Mouse (Mus musculus): ENCODE results near the gene Yipf2.
"Not testable (repeated sequence)": the region's sequence is repeated elsewhere in the genome, so short reads cannot be mapped to it uniquely, and the experiment has no call there.

Gene Yipf2

GRCm38 (mm10) chr9:21555198-21555742, 37.4 kb downstream of the Yipf2 start:
- no peak for DNase-seq

GRCm38 (mm10) chr9:21553607-21554273, 38.9 kb downstream of the Yipf2 start:
- no peak for DNase-seq

GRCm38 (mm10) chr9:21551049-21551448, 41.6 kb downstream of the Yipf2 start:
- DNase-seq: no peak

GRCm38 (mm10) chr9:21547075-21547941, 45.3 kb downstream of the Yipf2 start:
- peak; percentile 52 for DNase-seq

GRCm38 (mm10) chr9:21546789-21547074, 45.9 kb downstream of the Yipf2 start, which contains the start of gene Carm1:
Carm1 (plus strand) TSS chr9:21546894.
- DNase-seq: no peak

- DNase-seq: peak; percentile 99
Measured at GRCm38 (mm10) chr9:21545916-21546788, 46.5 kb downstream of the Yipf2 start.

- no peak for DNase-seq
Measured at GRCm38 (mm10) chr9:21545351-21545915, 47.2 kb downstream of the Yipf2 start.

- DNase-seq: not testable (repeated sequence)
Measured at GRCm38 (mm10) chr9:21542001-21542400, 50.6 kb downstream of the Yipf2 start.

- DNase-seq: no peak
Measured at GRCm38 (mm10) chr9:21539981-21540753, 52.5 kb downstream of the Yipf2 start.
